Mouse (Mus musculus) liver, embryonic 14.5 days (tissue): Measurements from ENCODE around the gene Cacnb2.

Source experiments
- CTCF ChIP-seq: IDR thresholded peaks from 2 replicates; pipeline ENCODE4 v1.5.1; 2016; ENCODE audit warnings: antibody characterized with exemption, low read depth, control low read depth
- EP300 ChIP-seq: IDR thresholded peaks from 2 replicates; pipeline ENCODE4 v1.6.1; 2016; ENCODE audit warnings: antibody characterized with exemption, low read depth

GRCm38 (mm10) chr2:14850831-14851230 is 247.9 kb downstream of the Cacnb2 start:
- TF ChIP-seq CTCF (no peak), EP300 (no peak)
